Mouse (Mus musculus) G1E (cell line): ENCODE measurements around the gene Serping1.
"Not testable (repeated sequence)": the region's sequence is repeated elsewhere in the genome, so short reads cannot be mapped to it uniquely, and the experiment has no call there.

ENCODE experiments used
- CTCF ChIP-seq: IDR thresholded peaks from 2 replicates; pipeline ENCODE4 v1.5.1; 2012; ENCODE audit warnings: low read depth, low read length, inconsistent platforms, mixed read lengths
- GATA1 ChIP-seq: IDR thresholded peaks from 2 replicates; pipeline ENCODE4 v1.6.1; 2012; ENCODE audit warnings: borderline replicate concordance, low read length, inconsistent platforms, mixed read lengths
- POLR2AphosphoS5 ChIP-seq: IDR thresholded peaks from 2 replicates; pipeline ENCODE4 v1.6.1; 2012; ENCODE audit warnings: low read depth, low read length, inconsistent platforms; ENCODE audit not compliant: insufficient replicate concordance
- TAL1 ChIP-seq: conservative IDR thresholded peaks from 2 replicates; pipeline ENCODE4 v1.6.1; 2012; ENCODE audit warnings: low read depth, low read length, inconsistent platforms, mixed read lengths

DNA sequence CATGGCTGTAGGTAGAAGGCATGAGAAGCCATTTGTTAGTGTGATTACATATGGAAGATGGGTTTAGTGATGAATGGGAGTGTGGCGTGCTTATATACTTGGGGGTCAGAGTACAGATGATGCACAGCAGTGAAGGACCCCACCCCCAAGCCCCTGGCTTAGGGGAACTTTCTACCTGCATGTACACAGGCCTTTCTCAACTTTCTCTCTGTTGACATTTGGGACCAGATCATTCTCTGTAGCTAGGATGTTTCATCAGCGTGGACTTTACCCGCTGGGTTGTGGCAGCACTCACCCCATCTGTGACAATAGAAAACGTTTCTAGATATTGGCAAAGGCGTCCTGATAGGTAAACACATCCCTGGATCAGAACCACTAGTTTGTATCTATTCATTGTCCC is 26.0 kb upstream of the Serping1 start:
- not testable (repeated sequence) for TF ChIP-seq GATA1, CTCF, TAL1, POLR2AphosphoS5
